Mouse (Mus musculus): ENCODE results near the gene Mrpl43.

DNA sequence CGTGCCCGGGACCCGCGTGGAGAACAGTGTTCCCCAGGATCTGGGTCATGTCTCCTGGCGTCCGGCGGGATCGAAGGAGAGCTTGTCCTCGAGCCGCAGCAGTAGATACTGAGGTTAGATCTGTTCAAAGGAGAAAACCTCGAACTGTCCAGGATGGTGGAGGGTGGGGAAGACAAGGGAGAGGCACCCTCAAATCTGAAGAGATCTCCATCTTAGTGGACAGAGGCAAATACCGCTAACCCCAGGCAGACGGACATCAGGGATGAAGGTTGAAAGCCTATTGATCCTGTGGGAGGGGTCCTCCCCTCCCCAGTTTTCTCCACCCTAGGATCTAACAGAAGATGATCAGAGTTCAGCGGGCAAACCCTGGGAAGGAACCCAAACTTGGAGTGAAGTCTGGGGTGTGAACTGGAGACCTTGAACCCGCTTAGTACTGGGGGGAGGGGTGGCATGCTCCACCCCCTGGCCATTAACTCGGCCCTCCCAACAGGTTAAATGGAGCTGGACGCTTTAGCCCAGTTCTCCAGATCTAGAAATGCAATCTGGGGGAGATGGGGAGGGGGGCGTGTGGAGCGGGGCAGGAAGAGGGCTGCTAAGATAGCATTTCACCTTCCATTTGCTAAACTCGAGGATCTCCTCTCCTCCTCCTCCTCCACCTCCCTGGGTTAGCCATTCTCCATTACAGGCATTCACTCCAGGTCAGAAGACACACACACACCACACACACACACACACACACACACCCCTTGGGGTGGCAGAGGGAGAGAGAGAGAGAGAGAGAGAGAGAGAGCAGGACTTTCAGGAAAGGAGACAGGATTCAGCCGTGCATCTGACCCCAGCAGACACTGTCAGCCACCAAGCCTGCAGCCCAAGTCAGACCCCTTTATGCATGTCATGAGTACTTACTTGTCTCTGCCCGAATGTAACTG is 16.4 kb downstream of the Mrpl43 start:
- TF ChIP-seq CTCF (IDR thresholded peaks at IDR 0.05) (no peak), POLR2A (IDR thresholded peaks at IDR 0.05; ENCODE audit: insufficient read depth, low read depth, low read length) (no peak)

Data from heart, adult 2 months (tissue).